Mouse (Mus musculus) cerebellum, adult 8-10 months (tissue): ENCODE data around the gene Tmem144.
"Not testable (repeated sequence)": the region's sequence is repeated elsewhere in the genome, so short reads cannot be mapped to it uniquely, and the experiment has no call there.

ENCODE experiments used
- DNase-seq: peaks from one replicate; pipeline ENCODE4 v3.0.0; 2022

Gene Tmem144

DNA sequence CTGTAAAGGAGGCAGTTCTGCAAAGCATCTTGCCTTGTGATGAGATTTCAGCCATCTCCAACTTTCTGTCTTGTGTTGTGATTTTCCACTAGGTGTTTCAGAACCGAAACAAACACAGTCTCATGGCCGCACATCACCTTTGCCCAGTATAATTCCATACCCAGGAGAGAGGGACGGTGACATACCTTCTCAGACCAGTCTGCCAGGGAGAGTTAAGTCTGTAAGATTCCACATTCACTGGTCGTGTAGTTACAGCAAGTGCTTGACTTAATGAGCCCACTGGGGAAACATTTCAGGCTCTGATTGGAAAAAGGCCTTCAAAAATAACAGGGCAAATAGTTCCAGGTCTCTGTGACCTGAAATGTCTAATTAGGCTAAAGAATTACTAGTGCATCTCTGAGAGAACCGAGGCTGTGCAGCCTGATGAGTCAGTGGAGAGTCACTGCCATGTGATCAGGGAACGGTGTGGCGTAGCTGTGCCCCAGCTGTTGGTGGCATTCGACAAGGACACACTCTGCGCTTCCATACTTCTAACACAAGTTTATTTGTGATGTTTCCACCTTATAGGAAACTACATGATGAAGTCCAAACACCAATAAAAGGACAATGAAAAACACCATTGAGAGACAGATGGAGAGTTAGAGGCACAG is 43.9 kb downstream of the Tmem144 start:
- no peak for DNase-seq

GRCm38 (mm10) chr3:79800761-79801160 is 51.8 kb downstream of the Tmem144 start:
- not testable (repeated sequence) for DNase-seq

DNA sequence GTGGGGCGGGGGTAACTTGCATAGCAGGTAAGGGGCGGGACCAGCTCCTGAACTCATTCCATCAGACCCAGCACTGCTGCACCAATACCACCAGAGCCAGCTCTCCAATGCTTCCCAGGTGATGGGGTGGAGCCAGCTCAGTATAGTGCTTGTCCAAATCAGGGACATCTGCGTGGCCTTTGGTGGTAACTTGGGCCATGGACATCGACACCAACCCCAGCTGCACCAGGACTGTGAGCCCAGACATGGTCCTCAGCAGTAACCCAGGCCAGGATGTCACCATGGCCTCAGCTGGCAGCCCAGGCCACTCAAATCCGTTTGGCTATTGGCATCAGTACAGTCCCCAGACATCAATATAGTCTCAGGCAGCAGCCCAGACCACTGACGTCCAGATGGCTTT is 60.3 kb downstream of the Tmem144 start:
- DNase-seq, result no peak

DNA sequence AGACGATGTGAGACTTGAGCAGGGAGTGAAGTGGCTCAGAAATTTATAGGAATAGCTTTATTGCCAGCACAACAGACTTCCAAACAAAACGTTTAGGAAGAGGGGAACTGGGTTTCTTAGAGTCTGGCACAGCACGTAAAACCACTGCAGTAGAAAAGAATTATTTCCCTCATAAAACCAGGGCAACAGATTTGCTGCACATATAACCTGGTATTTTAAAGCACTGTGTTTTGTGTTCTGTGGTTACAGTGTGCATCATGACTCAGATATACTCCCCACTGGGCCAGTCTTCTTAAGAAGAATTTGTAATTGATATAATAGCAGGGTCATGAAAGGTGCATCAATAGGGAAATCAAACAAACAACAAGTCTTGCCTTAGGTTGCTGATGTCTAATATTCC is 62.2 kb downstream of the Tmem144 start:
- no peak for DNase-seq

GRCm38 (mm10) chr3:79789554-79789953 is 63.0 kb downstream of the Tmem144 start:
- DNase-seq, result no peak

- no peak for DNase-seq
These were observed 63.6 kb downstream of the Tmem144 start for GRCm38 (mm10) chr3:79788959-79789358.

DNA sequence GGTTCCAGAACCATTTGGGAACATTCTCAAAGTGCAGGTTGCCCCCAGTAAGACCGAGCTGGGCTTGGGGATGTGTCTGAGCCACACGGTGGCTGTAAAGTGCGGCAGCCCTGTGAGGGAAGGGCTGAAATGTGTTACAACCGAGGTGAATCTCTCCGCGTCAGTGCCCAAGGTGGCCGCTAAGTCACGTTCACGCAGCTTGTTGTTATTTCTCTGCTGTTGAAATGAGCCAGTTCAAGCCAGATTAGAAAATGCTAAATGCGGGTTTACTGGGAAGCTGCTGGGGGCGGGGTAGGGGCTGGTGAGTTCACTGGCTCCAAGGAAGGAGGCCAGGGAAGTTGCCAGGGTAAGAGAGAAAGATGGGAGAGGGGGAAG is 68.2 kb downstream of the Tmem144 start:
- no peak for DNase-seq

- DNase-seq, result no peak
These were observed 68.8 kb downstream of the Tmem144 start for GRCm38 (mm10) chr3:79783630-79784361.

- no peak for DNase-seq
These were observed 79.9 kb downstream of the Tmem144 start for GRCm38 (mm10) chr3:79772701-79773100.
